Mouse (Mus musculus) hindbrain, embryonic 16.5 days (tissue): Measurements from ENCODE around the gene Rxfp4. TPM values are rescaled to one million over a fixed set of nuclear protein-coding genes. Genes with fewer than 3 reads are reported as not detected.
A peak's percentile ranks its signal among the peaks of the same experiment; 100 is the strongest.

ENCODE experiments used
- ATAC-seq: fragments of 200-750 bp; cut with Nextera tagmentation; 2 replicates; pipeline ENCODE4 v1.8.0; 2017; ENCODE audit warnings: moderate TSS enrichment, moderate library complexity
- H3K27ac ChIP-seq: fragments of 300-500 bp; sonication (generic); 2 replicates; pipeline ENCODE4 v1.5.1; 2014; ENCODE audit warnings: low read depth, mild to moderate bottlenecking, control low read depth, low read length, moderate library complexity
- H3K27me3 ChIP-seq: fragments of 300-500 bp; sonication (generic); replicated peaks from 2 replicates; pipeline ENCODE4 v1.6.1; 2014; ENCODE audit warnings: low read length; ENCODE audit not compliant: control insufficient read depth, insufficient read depth
- H3K36me3 ChIP-seq: fragments of 300-500 bp; sonication (generic); 2 replicates; pipeline ENCODE4 v1.6.1; 2014; ENCODE audit warnings: mild to moderate bottlenecking, low read length, moderate library complexity, mixed read lengths; ENCODE audit not compliant: control insufficient read depth, insufficient read depth
- H3K4me1 ChIP-seq: fragments of 300-500 bp; sonication (generic); 2 replicates; pipeline ENCODE4 v1.6.1; 2014; ENCODE audit warnings: low read depth, low read length; ENCODE audit not compliant: control insufficient read depth, insufficient read depth
- H3K4me2 ChIP-seq: fragments of 300-500 bp; sonication (generic); 2 replicates; pipeline ENCODE4 v1.6.1; 2014; ENCODE audit warnings: mild to moderate bottlenecking, low read length, control low read depth, moderate library complexity
- H3K4me3 ChIP-seq: fragments of 300-500 bp; sonication (generic); 2 replicates; pipeline ENCODE4 v1.5.1; 2014; ENCODE audit warnings: mild to moderate bottlenecking, low read length, control low read depth, moderate library complexity
- H3K9ac ChIP-seq: fragments of 300-500 bp; sonication (generic); 2 replicates; pipeline ENCODE4 v1.6.1; 2014; ENCODE audit warnings: low read depth, mild to moderate bottlenecking, control low read depth, low read length, moderate library complexity
- H3K9me3 ChIP-seq: fragments of 300-500 bp; sonication (generic); 2 replicates; pipeline ENCODE4 v1.6.1; 2014; ENCODE audit warnings: mild to moderate bottlenecking, low read length, moderate library complexity; ENCODE audit not compliant: control insufficient read depth
- WGBS: fragments of 180-500 bp; shearing (Covaris S2); extraction: QIAGEN DNeasy Blood & Tissue Kit; methylation state at CpG from one replicate; pipeline ENCODE4 v1.1.7; 2014; 5-methylcytosine and 5-hydroxymethylcytosine counted together
- polyA plus RNA-seq: library from polyadenylated mRNA; unstranded; fragments of >200 nt; fragmentation: Nextera tagmentation; extraction: Ambion mirVana; gene quantifications from 2 replicates; pipeline ENCODE4 v1.2.1, GENCODE M21; 2015

Gene Rxfp4
- polyA plus RNA-seq, 1 experiment from 2014 or later = not detected

DNA sequence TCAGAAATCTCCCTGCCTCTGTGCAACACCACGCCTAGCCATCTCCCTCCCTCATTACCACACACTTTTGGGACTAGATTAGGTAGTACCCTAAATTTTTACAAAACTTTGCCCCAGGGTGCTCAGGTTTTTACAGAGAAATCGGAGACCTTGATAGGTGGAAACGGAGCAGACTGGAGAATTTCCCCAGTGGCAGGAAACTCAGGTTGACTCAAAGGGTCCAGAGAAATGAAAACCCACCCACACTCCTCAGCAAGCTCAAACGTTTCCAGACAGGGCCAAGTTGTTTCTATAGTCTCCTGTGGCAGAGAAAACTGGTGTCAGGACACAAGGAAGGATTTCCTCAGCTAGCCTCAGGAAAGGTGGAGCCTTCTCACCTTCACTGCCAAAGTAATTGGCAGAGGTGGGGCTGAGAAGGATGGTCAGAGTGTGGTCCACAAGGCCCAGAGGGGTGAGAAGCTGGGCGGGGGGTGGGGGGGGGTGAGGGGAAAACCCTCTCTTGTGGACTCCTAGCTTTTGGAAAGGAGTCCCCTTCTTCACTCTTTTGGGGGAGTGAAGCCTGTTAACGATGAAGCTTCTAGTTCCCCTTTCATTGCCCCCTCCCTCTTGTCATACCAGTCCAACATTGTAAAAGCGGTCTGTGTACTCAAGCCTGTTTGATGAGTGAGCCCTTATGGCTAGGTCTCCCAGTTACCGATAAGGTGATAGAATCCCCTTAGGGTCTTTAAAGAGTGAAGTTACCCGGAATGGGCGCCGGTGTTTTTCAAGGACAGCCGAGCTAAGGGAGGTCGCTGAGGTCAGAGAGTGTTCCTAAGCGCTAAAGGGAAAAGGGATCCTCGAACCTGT is 32.6 kb downstream of the Rxfp4 start:
- Histone ChIP-seq H3K9ac (peak overlapping the region; percentile 98), H3K9me3 (no peaks in the 10 kb centered on the region), H3K27me3 (no peaks in the 10 kb centered on the region), H3K36me3 (no peaks in the 10 kb centered on the region), H3K4me2 (peak overlapping the region; percentile 90), H3K27ac (peak overlapping the region; percentile 95), H3K4me3 (peak overlapping the region; percentile 90), H3K4me1 (peaks cover 28% of the 10 kb centered on the region)
- peak; percentile 0; the same call in 1 of the 2 replicates for ATAC-seq
- 15% methylated on average over 15 of the region's 15 CpGs for WGBS

DNA sequence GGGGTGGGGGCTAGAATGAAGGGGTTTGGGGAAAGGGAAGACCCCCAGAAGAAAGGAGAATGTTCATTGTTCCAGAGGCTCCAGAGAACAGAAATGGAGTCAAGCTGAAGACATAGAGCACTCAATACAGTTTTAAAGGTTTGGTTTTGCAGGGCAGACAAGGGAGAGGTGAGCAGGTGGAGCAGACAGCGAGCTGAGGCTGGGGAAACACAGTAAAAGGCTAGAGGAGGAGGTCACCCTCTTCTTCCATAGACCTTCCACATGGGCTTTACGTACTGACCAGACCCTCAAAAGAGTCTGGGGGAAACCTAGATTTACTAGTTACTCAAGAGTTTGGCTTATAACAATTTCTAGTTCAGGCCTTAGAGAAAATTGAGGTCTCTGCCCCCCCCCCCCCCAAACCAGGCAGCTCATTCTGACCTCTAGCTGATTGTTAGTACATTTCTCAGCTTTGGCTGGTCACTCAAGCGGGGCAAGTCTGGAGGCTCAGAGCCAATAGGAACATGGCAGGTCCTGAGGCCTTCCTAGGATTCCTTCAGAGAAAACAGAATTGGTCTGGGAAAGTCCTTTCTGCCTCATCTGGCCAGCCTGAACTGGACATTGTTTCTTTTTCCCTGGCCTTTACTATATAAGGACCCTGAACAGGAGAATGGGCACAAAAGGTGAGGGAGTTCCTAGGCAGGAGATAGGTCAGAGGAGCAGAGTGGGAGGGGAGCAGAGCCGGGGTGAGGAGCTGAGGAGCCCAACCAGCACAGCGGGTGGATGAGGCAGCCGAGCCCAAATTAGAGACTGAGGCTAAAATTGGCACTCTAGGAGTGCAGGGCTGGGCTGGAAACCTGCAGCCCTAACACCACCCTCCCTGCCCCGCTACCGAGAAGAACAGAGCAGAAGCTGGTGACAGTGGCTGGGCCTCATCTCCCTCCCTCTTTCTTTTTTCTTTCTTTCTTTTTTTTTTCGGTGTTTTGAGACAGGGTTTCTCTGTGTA is 33.5 kb downstream of the Rxfp4 start:
- Histone ChIP-seq H3K4me3 (no peak overlapping the region), H3K4me2 (no peak overlapping the region), H3K4me1 (peaks cover 18% of the 10 kb centered on the region), H3K36me3 (no peaks in the 10 kb centered on the region), H3K9me3 (no peaks in the 10 kb centered on the region), H3K9ac (no peak overlapping the region), H3K27me3 (no peaks in the 10 kb centered on the region), H3K27ac (no peak overlapping the region)
- no peak for ATAC-seq
- WGBS = 44% methylated on average over 9 of the region's 9 CpGs

DNA sequence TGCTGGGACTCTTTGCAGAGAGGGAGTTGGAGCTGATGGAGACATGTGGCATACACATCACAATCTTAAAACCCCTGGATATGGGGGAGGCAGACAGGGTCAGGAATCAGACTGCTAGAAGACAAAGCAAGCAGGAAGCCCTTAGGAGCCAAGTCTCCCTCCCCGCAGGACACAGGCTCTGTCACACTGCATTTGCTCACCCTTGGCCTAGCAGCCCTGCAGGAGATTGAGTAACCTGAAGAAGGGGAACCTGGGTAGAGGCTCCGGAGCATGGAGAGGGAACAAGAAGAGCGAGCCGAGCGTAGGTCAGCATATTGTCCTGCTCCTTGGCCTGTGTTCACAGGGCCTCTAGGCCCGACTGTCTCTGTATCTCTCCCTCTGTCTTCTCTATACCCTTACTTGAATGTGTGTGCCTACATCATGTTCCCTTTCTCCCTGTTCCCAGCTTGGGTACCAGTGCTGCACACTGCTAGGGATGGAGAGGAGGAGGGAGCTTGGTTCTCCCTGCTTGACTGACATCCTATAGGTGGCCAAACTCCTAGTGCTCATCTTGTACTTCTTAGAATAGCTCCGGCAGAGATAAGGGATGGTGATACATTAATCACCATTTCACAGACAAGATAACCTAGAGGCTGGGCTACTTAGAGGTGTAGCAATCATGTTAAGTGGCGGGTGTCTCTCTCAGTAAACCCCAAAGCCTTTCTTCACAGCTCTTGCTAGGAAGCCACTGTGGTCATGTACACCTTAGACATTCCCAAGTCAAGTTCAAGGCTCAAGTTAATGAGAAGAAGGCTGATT is 34.7 kb downstream of the Rxfp4 start:
- Histone ChIP-seq H3K4me1 (peaks cover 11% of the 10 kb centered on the region), H3K9ac (no peak overlapping the region), H3K4me3 (no peak overlapping the region), H3K9me3 (no peaks in the 10 kb centered on the region), H3K4me2 (no peak overlapping the region), H3K36me3 (no peaks in the 10 kb centered on the region), H3K27me3 (no peaks in the 10 kb centered on the region), H3K27ac (no peak overlapping the region)
- WGBS = 74% methylated on average over 8 of the region's 8 CpGs
- no peak for ATAC-seq

DNA sequence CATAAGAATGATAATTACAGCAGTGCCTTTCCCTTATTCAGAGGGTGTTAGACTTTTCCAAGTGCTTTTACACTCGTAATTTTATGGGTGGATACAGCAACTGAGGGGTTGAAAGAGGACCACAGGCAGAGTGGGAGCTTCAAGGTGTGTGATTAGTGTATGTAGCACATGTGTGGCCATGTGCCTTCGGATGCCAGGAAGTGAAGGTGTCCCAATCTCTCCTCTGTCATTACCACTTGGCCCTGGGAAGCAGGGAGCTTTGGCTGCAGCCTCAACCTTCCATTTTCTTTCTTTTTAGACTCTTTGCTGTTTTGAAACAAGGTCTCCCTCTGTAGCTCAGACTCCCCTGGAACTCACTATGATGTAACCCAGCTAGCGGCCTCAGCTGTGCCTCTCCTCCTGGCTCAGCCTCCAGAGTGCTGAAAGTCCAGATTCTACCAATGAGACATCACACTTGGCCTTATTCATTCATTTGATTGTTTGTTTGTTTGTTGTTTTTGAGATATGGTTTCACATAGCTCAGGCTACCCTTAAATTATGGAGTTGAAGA is 35.9 kb downstream of the Rxfp4 start:
- no peak overlapping the region for H3K4me2 ChIP-seq
- H3K9ac ChIP-seq = no peak overlapping the region
- no peak for ATAC-seq

DNA sequence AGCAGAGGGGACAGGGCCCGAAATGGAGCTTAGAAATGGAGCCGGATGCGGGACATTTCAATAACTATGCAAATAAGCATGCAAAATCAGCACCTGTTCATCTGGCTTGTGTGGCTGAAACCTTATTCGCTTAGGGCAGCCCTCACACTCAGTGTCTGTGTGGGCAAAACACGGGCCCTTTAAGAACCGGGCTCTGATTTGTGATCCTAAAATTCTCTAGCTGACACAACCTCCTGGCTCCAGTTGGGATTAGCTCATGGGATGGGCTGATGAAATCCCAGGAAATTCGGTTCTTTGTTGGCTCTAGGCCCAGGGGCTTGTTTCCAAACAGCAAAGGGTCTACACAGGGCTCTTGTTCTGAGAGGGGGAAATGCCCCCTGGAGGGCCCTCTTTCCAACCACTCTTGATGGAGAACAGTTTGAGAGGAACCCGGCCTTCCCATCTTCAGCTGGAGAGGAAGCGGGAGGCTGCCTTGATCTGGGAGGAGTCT is 37.0 kb downstream of the Rxfp4 start:
- H3K4me1 ChIP-seq = peaks cover 11% of the 10 kb centered on the region
- 40% methylated on average over 9 of the region's 9 CpGs for WGBS
- H3K4me2 ChIP-seq = no peak overlapping the region
- H3K36me3 ChIP-seq = no peaks in the 10 kb centered on the region
- no peaks in the 10 kb centered on the region for H3K27me3 ChIP-seq
- no peak for ATAC-seq
- H3K9me3 ChIP-seq = no peaks in the 10 kb centered on the region
- no peak overlapping the region for H3K4me3 ChIP-seq
- peak overlapping the region; percentile 13; the same call in 1 of the 2 replicates for H3K9ac ChIP-seq
- H3K27ac ChIP-seq = no peak overlapping the region

More for the DNA sequence above, 35.9 kb downstream of the Rxfp4 start:
- Histone ChIP-seq H3K4me3 (no peak overlapping the region), H3K36me3 (no peaks in the 10 kb centered on the region), H3K27me3 (no peaks in the 10 kb centered on the region), H3K27ac (no peak overlapping the region), H3K9me3 (no peaks in the 10 kb centered on the region), H3K4me1 (peaks cover 11% of the 10 kb centered on the region)
- 83% methylated on average over 3 of the region's 3 CpGs for WGBS

DNA sequence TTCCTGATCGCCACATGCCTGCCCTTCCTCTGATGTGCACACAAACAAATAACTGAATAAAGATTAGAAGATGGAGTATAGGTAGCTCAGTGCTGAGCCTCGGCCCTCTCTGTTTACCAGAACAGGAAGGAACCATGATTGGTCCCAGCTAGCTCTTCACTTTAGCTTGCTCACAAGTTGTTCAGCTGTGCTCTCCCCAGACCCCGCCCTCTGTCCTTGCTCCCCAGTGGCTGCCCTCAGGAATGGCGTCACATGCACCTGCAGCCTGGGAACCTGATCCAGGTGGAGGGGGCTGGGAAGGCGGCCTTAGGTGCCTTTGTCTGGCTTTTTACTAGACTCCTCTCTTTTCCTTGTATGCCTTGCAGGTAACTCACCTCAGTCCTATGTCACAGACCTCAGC is 37.8 kb downstream of the Rxfp4 start:
- no peak overlapping the region for H3K9ac ChIP-seq
- ATAC-seq = no peak
- H3K9me3 ChIP-seq = no peaks in the 10 kb centered on the region
- no peaks in the 10 kb centered on the region for H3K27me3 ChIP-seq
- no peak overlapping the region for H3K4me2 ChIP-seq
- peaks cover 5% of the 10 kb centered on the region for H3K4me1 ChIP-seq
- H3K27ac ChIP-seq = no peak overlapping the region
- no peak overlapping the region for H3K4me3 ChIP-seq
- no peaks in the 10 kb centered on the region for H3K36me3 ChIP-seq
- 72% methylated on average over 5 of the region's 5 CpGs for WGBS

DNA sequence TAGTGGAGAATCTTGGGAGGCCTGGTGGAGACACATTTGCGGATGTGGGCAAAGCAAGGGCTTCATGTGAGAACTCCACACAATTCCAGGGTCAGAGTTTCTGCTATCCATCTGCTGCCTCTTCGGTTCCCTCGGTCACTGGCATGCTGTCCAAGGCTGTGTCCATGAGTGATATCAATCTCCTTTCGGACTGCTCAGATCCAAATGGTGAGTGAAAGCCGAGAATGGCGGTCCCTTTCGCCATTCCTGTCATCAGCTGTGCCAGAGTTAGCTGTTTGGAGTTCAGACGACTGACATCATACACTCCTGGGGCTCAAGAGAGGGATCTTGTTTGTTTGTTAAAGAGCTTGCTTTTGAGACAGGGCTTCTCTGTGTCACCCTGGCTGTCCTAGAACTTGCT is 38.5 kb downstream of the Rxfp4 start:
- H3K27me3 ChIP-seq = no peaks in the 10 kb centered on the region
- H3K9me3 ChIP-seq = no peaks in the 10 kb centered on the region
- 77% methylated on average over 8 of the region's 8 CpGs for WGBS
- no peak overlapping the region for H3K9ac ChIP-seq
- peaks cover 4% of the 10 kb centered on the region for H3K4me1 ChIP-seq
- no peak overlapping the region for H3K27ac ChIP-seq
- H3K4me2 ChIP-seq = no peak overlapping the region
- no peak for ATAC-seq
- no peaks in the 10 kb centered on the region for H3K36me3 ChIP-seq
- no peak overlapping the region for H3K4me3 ChIP-seq

DNA sequence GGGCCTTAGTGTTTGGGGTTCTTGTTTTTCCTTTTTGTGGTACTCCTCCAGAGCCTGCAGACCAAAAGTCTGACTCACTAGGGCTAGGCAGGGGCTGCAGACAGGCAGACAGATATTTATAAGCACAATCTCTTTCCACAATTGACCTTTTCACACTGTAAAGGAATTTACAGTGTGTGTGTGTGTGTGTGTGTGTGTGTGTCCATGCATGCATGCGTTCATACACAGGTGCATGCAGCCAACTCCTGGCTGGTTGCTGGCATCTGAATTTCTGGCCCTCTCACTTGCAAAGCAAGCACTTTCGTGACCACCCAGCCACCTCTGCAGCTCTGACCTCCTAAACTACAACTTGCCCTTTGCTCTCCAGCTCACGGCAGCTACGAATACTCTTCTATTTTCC is 43.9 kb downstream of the Rxfp4 start:
- 71% methylated on average over 4 of the region's 4 CpGs for WGBS
- no peak for ATAC-seq
- Histone ChIP-seq H3K27me3 (no peaks in the 10 kb centered on the region), H3K9me3 (no peaks in the 10 kb centered on the region), H3K4me1 (peaks cover 2% of the 10 kb centered on the region; the same call in 1 of the 2 replicates), H3K4me2 (no peak overlapping the region), H3K27ac (no peak overlapping the region), H3K36me3 (no peaks in the 10 kb centered on the region), H3K9ac (no peak overlapping the region), H3K4me3 (no peak overlapping the region)
